Mouse (Mus musculus): ENCODE results near the gene Galnt6.
A peak's percentile ranks its signal among the peaks of the same experiment; 100 is the strongest.

GRCm38 (mm10) chr15:100757527-100757978 is 28.4 kb upstream of the Galnt6 start:
- TF ChIP-seq CTCF (conservative IDR thresholded peaks at IDR 0.05; ENCODE audit: low read length) (peak; percentile 55), NANOG (IDR thresholded peaks at IDR 0.05; ENCODE audit: borderline replicate concordance, low read length) (no peak), POU5F1 (IDR thresholded peaks at IDR 0.05; ENCODE audit: borderline replicate concordance, low read length) (no peak)
